Mouse (Mus musculus) stomach, adult 2 months (tissue): ENCODE measurements around the gene Gabpa. TPM values are rescaled to one million over a fixed set of nuclear protein-coding genes. Genes with fewer than 3 reads are reported as not detected.

ENCODE experiments used
- polyA plus RNA-seq: library from polyadenylated mRNA; depleted of rRNA; stranded (reverse); fragments of >200 nt; gene quantifications from 2 replicates; pipeline ENCODE4 v1.2.3, GENCODE M21; 2012; rRNA removed

Gabpa gene
- 1.2 and 1.6 TPM in 2 replicates for polyA plus RNA-seq

GRCm38 (mm10) chr16:84834745-84835440, at the start of gene Gabpa:
Gabpa (plus strand) TSS chr16:84834925.

GRCm38 (mm10) chr16:84835441-84835822, 707 bp downstream of the Gabpa start, which contains the start of gene Atp5j:
Atp5j (minus strand) TSS chr16:84835625.

Other genes with a start within 250 kb of the Gabpa start
- 1.5 and 2.5 TPM in 2 replicates for gene Mrpl39, start 99.2 kb upstream of the Gabpa start, polyA plus RNA-seq
- gene Jam2, start 60.8 kb upstream of the Gabpa start, polyA plus RNA-seq, result 1.5 and 2.4 TPM in 2 replicates
- 49.6 and 118 TPM in 2 replicates for gene Atp5j, start 700 bp downstream of the Gabpa start, polyA plus RNA-seq